Mouse (Mus musculus): ENCODE data around the gene Tox3.
A peak's percentile ranks its signal among the peaks of the same experiment; 100 is the strongest.

Gene Tox3

GRCm38 (mm10) chr8:90348178-90348925 is at the start of gene Tox3:
TSS of gene Tox3 (minus strand) at chr8:90348343.
- peak; percentile 49 for DNase-seq (ENCODE audit: low spot score)

- no peak for DNase-seq (ENCODE audit: low spot score)
These were observed 44.5 kb upstream of the Tox3 start for GRCm38 (mm10) chr8:90392643-90393042.

GRCm38 (mm10) chr8:90391483-90392074 is 43.4 kb upstream of the Tox3 start:
- DNase-seq (ENCODE audit: low spot score): peak; percentile 46

GRCm38 (mm10) chr8:90390827-90391226 is 42.7 kb upstream of the Tox3 start:
- DNase-seq (ENCODE audit: low spot score): no peak

- DNase-seq (ENCODE audit: low spot score): peak; percentile 29
These were observed 30.9 kb upstream of the Tox3 start for GRCm38 (mm10) chr8:90379064-90379463.

- DNase-seq (ENCODE audit: low spot score): peak; percentile 4
These were observed 29.9 kb upstream of the Tox3 start for GRCm38 (mm10) chr8:90378036-90378435.

GRCm38 (mm10) chr8:90371611-90372222 is 23.6 kb upstream of the Tox3 start:
- DNase-seq (ENCODE audit: low spot score): no peak

- DNase-seq (ENCODE audit: low spot score): no peak
These were observed 21.7 kb upstream of the Tox3 start for GRCm38 (mm10) chr8:90369876-90370275.

GRCm38 (mm10) chr8:90356729-90357128 is 8.6 kb upstream of the Tox3 start:
- no peak for DNase-seq (ENCODE audit: low spot score)

- DNase-seq (ENCODE audit: low spot score): no peak
These were observed 6.6 kb upstream of the Tox3 start for GRCm38 (mm10) chr8:90354782-90355181.

- no peak for DNase-seq (ENCODE audit: low spot score)
These were observed 5.9 kb upstream of the Tox3 start for GRCm38 (mm10) chr8:90353960-90354540.

- no peak for DNase-seq (ENCODE audit: low spot score)
These were observed 5.4 kb upstream of the Tox3 start for GRCm38 (mm10) chr8:90353499-90353898.

- DNase-seq (ENCODE audit: low spot score): no peak
These were observed 4.8 kb upstream of the Tox3 start for GRCm38 (mm10) chr8:90352991-90353390.

- DNase-seq (ENCODE audit: low spot score): no peak
These were observed 1.8 kb upstream of the Tox3 start for GRCm38 (mm10) chr8:90349709-90350562.

GRCm38 (mm10) chr8:90348926-90349683 is 962 bp upstream of the Tox3 start:
- no peak for DNase-seq (ENCODE audit: low spot score)

GRCm38 (mm10) chr8:90347581-90348177 is 464 bp downstream of the Tox3 start:
- peak; percentile 16 for DNase-seq (ENCODE audit: low spot score)

GRCm38 (mm10) chr8:90346880-90347535 is 1.1 kb downstream of the Tox3 start:
- no peak for DNase-seq (ENCODE audit: low spot score)

GRCm38 (mm10) chr8:90346138-90346879 is 1.8 kb downstream of the Tox3 start:
- DNase-seq (ENCODE audit: low spot score): no peak
